Mouse (Mus musculus): ENCODE data around the gene Camta2.

The Camta2 gene

DNA sequence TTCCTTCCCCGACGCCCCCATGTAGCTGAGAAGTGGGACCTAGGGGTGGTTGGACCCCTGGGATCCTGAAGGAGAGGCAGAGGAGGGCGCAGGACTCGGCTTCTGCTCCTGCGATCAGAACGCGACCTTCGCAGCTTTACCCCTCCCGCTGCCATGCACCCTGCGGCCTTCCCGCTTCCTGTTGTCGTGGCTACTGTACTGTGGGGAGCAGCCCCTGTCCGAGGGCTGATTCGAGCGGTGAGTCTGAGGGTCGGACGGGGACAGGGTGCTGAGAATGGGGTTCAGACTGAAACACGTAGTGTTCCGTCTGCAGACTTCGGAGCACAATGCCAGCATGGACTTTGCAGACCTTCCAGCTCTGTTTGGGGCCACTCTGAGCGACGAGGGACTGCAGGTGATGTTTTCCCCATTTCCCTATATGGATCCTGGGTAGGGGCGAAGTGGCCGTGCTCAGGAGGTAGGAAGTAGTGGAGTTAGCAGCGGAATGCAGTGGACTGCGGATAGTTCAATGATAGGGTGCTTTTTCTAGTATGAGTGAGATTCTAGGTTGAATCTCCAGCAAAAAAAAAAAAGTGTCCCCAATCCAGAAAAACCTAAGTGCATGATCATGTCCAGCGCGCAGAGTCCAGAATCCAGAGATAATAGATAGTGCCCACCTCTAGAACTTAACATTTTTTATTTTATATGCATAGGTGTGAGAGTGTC, 40.0 kb downstream of the Camta2 start:
- peak; percentile 46 for DNase-seq (ENCODE audit: low spot score)

DNA sequence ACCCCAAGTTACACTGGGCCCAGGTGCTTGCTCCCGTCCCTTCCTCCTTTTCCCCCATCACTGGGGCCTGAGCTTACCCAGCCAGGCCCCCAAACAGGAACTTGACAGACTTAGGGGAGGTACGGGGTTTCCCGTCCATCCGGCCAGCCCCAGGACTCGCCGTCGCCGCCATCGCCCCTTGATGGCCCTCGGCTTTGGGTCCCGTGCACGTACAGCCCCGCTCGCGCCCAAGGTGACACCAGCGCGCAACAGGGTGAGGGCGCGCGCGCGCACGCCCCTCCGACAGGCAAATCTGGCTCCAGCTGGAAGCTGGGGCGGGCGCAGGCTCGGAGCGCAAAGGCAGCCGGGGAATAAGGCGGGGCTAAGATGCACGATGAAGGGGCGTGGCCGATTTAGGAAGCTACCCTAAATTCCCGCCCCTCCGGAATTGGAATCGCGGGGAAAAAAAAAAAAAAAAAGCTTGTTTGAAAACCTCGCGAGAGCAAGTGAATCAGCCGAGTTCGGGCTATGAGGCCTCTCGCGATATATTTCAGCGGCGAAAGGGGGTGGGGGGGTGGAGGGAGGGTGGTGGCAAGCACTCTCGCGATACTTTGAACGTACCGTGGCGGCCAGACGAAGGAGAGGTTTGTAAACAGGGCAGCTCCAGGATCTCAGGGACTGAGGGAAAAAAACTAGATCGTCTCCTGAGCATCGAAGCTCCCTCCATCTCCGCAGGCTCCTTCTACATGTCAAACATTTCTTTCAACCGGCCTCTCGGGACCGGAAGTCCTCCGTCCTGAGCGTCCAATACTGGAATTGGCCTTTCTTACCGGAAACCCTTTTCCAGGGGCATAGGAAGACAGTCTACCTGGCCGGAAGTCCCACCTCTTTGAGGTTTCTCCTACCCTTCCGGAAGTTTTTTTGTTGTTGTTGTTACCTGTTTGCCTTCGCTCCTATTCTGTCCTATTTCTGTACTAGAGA, 40.9 kb downstream of the Camta2 start, which contains the start of the genes Rnf167 and Slc25a11:
Gene Rnf167 (plus strand): TSS at position 545 of the 960 bp plus-strand sequence.
Gene Slc25a11 (minus strand): TSS at position 789 of the 960 bp plus-strand sequence.
- DNase-seq (ENCODE audit: low spot score): peak; percentile 91

DNA sequence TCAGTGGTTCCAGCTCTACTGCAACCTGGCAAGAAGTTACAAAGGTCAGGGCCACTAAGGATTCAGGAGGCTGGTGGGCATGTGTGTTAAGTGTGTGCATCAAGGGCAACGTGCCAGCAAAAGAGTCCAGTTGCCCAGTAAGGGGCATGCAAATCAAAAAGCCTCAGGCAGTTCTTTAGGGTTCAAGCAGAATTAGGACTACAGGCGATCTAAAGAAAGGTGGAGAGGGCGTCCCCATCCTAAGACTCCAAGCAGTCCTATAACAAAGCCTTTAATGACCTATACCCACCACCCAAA, 41.7 kb downstream of the Camta2 start:
- no peak for DNase-seq (ENCODE audit: low spot score)

- no peak for DNase-seq (ENCODE audit: low spot score)
Measured at GRCm38 (mm10) chr11:70645461-70646258, 42.2 kb downstream of the Camta2 start.

GRCm38 (mm10) chr11:70644564-70645103, 43.3 kb downstream of the Camta2 start:
- DNase-seq (ENCODE audit: low spot score): no peak

DNA sequence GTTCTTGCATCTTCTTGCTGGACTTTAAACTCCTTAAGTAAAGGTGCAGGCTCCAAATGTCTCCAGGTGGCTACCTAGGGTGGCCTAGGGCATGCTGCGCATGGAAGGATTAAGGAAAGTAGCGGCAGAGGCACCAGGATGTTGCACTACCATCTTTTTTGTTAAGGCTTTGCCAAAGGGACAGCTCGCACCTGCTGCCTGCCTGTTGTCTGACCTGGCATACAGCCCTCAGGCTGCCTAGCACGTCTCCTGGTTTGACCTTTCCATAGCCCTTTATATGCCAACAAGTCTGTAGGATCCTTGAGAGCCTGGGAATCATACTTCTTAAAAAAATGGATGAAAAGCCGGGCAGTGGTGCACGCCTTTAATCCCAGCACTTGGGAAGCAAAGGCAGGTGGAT, 44.9 kb downstream of the Camta2 start:
- no peak for DNase-seq (ENCODE audit: low spot score)

GRCm38 (mm10) chr11:70641241-70641640, 46.7 kb downstream of the Camta2 start:
- no peak for DNase-seq (ENCODE audit: low spot score)

DNA sequence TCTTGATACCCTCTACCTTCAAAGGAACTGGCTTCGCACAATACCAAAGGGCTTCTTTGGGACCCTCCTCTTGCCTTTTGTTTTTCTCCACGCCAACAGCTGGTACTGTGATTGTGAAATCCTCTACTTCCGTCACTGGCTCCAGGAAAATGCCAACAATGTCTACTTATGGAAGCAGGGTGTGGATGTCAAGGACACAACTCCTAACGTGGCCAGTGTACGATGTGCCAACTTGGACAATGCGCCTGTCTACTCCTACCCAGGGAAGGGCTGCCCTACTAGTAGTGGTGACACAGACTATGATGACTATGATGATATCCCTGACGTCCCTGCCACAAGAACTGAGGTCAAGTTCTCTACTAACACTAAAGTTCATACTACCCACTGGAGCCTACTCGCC, 47.9 kb downstream of the Camta2 start:
- DNase-seq (ENCODE audit: low spot score): no peak

DNA sequence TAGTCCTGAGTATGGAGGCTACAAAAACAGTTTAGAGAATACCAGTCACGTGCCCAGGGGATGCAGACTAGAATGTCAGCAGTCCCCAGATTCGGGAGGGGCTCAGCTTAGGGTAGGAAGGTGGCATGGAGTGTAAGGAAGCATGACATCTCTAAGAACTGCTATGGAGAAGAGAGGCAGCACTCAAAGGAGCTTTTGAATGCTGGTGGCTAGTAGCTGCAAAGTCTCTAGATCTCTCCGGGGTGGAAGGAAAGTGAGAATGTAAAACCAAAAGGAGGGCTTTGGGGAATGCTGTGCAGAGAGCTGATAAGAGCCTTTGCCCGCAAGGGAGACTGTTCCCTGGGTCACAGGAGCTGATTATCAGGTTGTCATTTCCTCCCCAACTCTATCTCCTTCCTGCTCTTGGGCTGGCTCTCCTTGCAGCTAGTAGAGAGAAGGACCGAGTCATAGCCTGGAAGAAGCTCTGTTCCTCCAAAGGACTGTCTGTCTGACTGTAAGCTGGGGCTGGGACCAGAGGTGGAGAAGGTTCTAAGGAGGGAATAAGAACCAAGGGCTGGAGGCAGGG, 49.1 kb downstream of the Camta2 start, which contains the start of gene Gp1ba:
Gene Gp1ba (plus strand): TSS at position 409 of the 565 bp plus-strand sequence.
- no peak for DNase-seq (ENCODE audit: low spot score)

GRCm38 (mm10) chr11:70638293-70638692, 49.6 kb downstream of the Camta2 start:
- DNase-seq (ENCODE audit: low spot score): no peak

DNA sequence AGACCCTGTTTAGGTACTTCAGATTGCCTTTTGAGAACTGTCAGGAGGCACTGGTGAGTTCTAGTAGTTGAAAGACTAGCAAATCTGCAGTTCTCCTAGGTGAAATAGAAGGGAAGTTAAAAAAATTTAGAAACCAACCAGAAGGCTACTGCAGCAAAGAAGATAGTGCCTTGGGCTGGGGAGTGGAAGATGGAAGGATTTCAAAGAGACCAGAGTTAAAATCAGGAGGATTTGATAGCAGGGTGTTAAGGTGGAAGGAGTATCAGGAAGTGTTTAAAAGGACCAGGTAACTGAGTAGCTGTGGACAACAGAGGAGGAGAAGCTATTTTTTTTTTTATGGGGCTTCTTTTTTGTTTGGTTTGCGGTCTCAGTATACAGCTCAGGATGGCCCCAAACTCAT, 50.1 kb downstream of the Camta2 start:
- no peak for DNase-seq (ENCODE audit: low spot score)

DNA sequence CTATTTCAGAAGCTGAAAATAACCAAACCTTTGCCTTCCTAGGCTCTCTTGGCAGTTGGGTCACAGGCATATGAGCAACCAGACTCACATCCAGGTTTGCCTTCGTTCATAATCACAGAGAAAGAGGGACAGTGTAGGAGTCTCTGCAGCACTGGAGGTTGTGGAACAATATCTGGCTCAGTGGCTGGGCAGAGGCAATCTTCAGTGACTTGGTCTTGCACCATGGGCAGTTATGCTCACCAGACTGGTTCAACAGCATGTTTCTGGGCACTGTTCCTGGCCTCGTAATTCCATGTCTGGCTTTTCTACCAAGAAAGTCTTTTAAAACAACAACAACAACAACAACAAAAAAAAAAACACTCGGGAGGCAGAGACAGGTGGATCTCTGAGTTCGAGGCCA, 52.3 kb downstream of the Camta2 start:
- no peak for DNase-seq (ENCODE audit: low spot score)

DNA sequence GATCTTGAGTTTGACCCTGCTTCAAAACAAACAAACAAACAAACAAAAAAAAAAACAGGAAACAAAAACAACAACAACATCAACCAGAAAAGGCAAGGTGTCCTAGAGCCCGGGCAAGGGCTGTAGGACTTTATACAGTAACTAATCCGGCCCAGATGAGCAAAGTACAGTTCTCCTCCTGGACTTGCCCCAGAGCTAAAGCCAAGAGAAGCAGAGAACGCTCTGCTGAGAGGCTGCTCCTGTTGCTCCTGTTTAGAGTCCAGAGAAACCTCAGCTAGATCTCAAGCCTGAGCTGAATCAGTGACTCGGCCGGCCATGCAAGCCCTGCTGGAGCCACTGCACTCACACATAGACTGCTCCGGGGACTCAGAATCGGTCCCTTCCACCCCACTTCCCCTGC, 57.8 kb downstream of the Camta2 start:
- no peak for DNase-seq (ENCODE audit: low spot score)

DNA sequence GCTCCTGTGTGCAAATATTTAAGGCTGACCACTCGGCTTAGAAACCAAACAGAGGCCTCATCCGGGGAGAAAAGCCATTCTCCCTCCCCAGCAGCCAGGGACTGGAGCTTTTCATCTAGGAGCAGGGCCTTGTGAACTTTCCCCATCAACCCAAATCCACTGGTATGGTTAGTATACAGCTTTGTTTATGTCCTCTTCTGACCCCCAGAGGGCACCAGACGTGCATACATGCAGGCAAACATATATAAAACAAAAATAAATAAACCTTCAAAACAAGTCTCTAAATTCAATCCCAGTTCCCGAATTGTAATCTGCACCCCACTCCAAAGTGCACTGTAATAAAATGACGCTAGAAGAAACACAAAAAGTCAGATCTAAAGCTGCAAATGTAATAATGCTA, 58.3 kb downstream of the Camta2 start:
- no peak for DNase-seq (ENCODE audit: low spot score)

DNA sequence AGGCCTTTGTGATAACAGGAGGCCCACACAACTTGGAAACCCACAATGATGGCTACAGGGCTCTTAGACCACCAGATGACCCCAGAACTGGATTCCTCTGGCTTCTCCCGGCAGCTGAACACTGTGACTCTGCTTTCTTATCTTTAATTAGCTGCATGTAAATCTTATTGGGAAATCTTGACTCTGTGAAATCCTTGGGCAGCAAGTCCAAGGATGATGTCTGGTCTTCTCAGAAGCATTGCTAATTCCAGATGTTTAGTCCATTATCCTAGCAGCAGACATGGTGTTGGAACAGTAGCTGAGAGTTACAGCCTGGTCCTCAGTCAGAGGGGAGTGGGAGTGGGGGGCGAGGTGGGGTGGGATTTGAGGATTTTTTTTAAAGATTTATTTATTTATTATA, 59.5 kb downstream of the Camta2 start:
- DNase-seq (ENCODE audit: low spot score): no peak

- DNase-seq (ENCODE audit: low spot score): no peak
Measured at GRCm38 (mm10) chr11:70626877-70627276, 61.0 kb downstream of the Camta2 start.

DNA sequence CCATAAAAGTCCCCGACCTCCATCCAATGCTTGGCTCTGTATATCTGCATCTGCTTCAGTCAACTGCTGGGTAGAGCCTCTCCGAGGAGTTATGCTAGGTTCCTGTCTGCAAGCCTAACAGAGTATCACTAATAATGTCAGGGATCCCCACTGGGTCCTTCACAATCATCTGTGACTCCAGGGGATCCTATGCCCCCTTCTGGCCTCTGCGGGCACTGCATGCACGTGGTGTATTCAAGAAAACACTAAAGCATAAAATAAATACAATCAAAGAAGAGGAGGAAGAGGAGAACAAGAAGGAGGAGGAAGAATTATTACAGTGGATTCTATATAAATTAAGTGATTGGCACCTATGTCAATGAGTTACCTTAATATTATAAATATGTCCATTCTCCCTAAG, 62.4 kb downstream of the Camta2 start:
- DNase-seq (ENCODE audit: low spot score): peak; percentile 56

GRCm38 (mm10) chr11:70623053-70623742, 64.7 kb downstream of the Camta2 start:
- DNase-seq (ENCODE audit: low spot score): no peak

DNA sequence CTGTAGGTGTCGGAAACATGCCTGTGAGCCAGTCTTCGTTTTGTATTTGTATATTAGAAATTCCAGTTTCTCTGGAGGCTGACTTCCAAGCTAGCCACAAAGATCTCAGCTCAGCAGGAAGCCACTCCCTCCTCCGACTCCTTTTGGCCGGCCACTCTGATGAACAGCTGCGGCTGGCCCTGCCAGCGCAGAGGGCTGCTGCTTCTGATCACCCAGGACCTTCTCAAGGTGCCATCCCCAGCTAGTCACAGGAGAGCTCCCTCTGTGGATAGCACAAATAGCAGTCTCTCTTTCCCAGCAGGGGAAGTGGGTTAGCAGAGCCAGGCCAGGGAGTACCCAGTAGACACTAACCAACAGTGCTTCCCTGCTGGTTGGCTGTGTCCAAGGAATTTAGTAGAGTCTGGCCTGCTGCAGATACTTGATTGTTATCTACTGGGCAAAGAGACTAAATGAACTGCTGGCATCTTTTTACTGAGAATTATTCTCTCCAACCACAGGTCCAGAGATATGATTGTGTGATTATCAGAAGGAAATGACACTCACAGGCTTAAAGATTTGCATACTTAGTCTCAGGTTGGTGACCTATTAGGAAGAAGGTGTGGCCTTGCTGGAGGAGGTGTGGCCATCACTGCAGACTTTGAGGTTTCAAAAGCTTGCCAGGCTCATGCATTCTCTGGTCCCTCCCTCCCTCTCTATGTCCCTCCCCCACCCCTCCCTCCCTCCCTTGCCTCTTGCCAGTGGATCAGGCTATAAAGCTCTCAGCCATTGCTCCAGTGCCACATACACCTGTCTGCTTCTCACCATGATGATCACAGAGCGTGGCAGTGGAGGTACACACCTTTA, 65.7 kb downstream of the Camta2 start:
- DNase-seq (ENCODE audit: low spot score): no peak
